27 mouse cellular contexts compared by ENCODE assay signal in the genomic region with DNA sequence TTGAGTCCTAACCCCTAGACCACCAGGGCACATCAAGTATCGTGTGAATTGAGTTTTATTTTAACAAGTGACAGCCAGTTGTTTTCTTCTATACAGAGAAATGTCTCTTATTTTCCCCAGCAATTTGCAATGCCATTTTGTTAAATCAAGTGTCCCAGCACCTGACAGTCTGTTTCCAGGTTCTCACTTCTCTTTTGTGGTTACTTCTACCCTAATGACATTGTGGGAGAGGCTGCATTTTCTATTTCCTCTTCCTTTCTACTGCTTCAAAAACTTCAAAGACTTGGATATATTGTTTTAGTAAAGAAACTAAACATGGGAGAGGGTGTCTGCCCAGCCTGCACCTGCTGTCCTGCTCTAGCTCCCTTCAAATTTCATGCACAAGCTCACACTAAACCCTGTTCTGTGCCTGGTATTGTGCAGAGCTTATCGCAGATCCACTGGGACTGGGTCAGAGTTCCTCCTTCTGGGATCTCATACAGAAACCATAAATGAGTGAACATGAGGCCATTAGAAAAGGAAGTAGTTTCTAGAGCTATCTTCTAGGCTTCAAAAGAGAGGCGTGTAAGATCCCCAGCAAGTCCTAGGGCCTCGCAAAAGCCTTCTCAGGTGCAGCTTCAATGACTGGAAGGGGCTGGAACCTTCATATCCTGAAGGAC.
DNase-seq lines count a peak whose midpoint lies in the region; ATAC-seq lines count a peak whose summit lies in the region.
"Had no signal": no experiment of that assay in that cellular context is flagged by ENCODE, and none has a peak within 500 bp of the region (broad histone marks: within the 10 kb centered on the region; RNA-seq: fewer than 3 reads in every experiment).

No protein-coding gene starts in this region.

- ATAC-seq in midbrain, embryonic 11.5 days (ENCODE audit: low FRiP score): no peak
- no peak for ATAC-seq in midbrain, embryonic 15.5 days (replicated peaks)
- ATAC-seq in hematopoietic stem cell, adult 5-6 weeks (replicated peaks in 1 of 2; ENCODE audit: insufficient read depth in 1 of 2, low FRiP score in 2 of 2, low TSS enrichment in 1 of 2, low read depth in 1 of 2, poor library complexity in 2 of 2, severe bottlenecking in 2 of 2): peak; percentile 65 to 75
- no peak for ATAC-seq in megakaryocyte-erythroid progenitor cell, adult 5-6 weeks (replicated peaks; ENCODE audit: low FRiP score, low TSS enrichment, poor library complexity, severe bottlenecking)
- ATAC-seq: CD4-positive, CD25-positive, alpha-beta regulatory T cell, adult 4 months; forebrain, embryonic 16.5 days; hindbrain, embryonic 16.5 days; intestine, embryonic 15.5 days had no signal

- peak; percentile 35 for DNase-seq in midbrain, embryonic 11.5 days (ENCODE audit: low spot score, missing footprints)
- DNase-seq in MEL-GATA-1-ER (ENCODE audit: extremely low read depth, low read depth): peak; percentile 28
- DNase-seq in splenic B cell, adult 2 months (ENCODE audit: low read depth, low spot score): peak; percentile 10
- DNase-seq in kidney, postnatal 25 days: no peak
- no peak for DNase-seq in gastrocnemius, adult 18-20 months (ENCODE audit: low spot score)
- DNase-seq: adrenal gland, postnatal 10 days; adrenal gland, postnatal 36 days; cerebellum, adult 18-20 months; cerebellum, adult 9-10 months; cerebellum, postnatal 14 days; gastrocnemius, adult 2 months; gastrocnemius, postnatal 14 days; kidney, adult 11 months had no signal

- H3K27me3 ChIP-seq in midbrain, embryonic 11.5 days (ENCODE audit: control insufficient read depth, insufficient read depth, low read length): no peaks in the 10 kb centered on the region
- no peaks in the 10 kb centered on the region for H3K27me3 ChIP-seq in midbrain, embryonic 15.5 days (replicated peaks)
- H3K27me3 ChIP-seq in splenic B cell, adult 2 months (ENCODE audit: control insufficient read depth, insufficient read depth, low read length, poor library complexity, severe bottlenecking): no peaks in the 10 kb centered on the region
- H3K27me3 ChIP-seq: embryonic facial prominence, embryonic 12.5 days; embryonic facial prominence, embryonic 15.5 days; forebrain, embryonic 12.5 days; hindbrain, embryonic 13.5 days; intestine, embryonic 15.5 days had no signal

- WGBS in midbrain, embryonic 11.5 days: 85% methylated on average over 4 of the region's 4 CpGs
- 90% methylated on average over 4 of the region's 4 CpGs for WGBS in midbrain, embryonic 15.5 days

- H3K4me2 ChIP-seq in midbrain, embryonic 11.5 days: no peak overlapping the region
- H3K4me2 ChIP-seq in midbrain, embryonic 15.5 days: no peak overlapping the region
- H3K4me2 ChIP-seq: embryonic facial prominence, embryonic 12.5 days; embryonic facial prominence, embryonic 15.5 days; forebrain, embryonic 12.5 days; heart, embryonic 11.5 days; hindbrain, embryonic 13.5 days; intestine, embryonic 15.5 days had no signal

- H3K9me3 ChIP-seq in midbrain, embryonic 11.5 days (ENCODE audit: control insufficient read depth, low read length): no peaks in the 10 kb centered on the region
- no peaks in the 10 kb centered on the region for H3K9me3 ChIP-seq in midbrain, embryonic 15.5 days
- H3K9me3 ChIP-seq: embryonic facial prominence, embryonic 15.5 days; forebrain, embryonic 12.5 days; hindbrain, embryonic 10.5 days; hindbrain, embryonic 13.5 days; intestine, embryonic 15.5 days had no signal

- H3K4me3 ChIP-seq in midbrain, embryonic 11.5 days (ENCODE audit: low read depth, low read length): no peak overlapping the region
- no peak overlapping the region for H3K4me3 ChIP-seq in midbrain, embryonic 15.5 days
- H3K4me3 ChIP-seq: embryonic facial prominence, embryonic 12.5 days; embryonic facial prominence, embryonic 15.5 days; erythroblast, embryonic 14.5 days; forebrain, embryonic 12.5 days; gastrocnemius, adult 2 months; hindbrain, embryonic 10.5 days; hindbrain, embryonic 13.5 days; intestine, embryonic 15.5 days had no signal

- H3K36me3 ChIP-seq in midbrain, embryonic 11.5 days (ENCODE audit: control insufficient read depth, insufficient read depth, low read length): no peaks in the 10 kb centered on the region
- no peaks in the 10 kb centered on the region for H3K36me3 ChIP-seq in midbrain, embryonic 15.5 days (replicated peaks)
- H3K36me3 ChIP-seq in splenic B cell, adult 2 months (ENCODE audit: control insufficient read depth, insufficient read depth, low read length, poor library complexity, severe bottlenecking): no peaks in the 10 kb centered on the region
- H3K36me3 ChIP-seq: embryonic facial prominence, embryonic 12.5 days; embryonic facial prominence, embryonic 15.5 days; forebrain, embryonic 12.5 days; hindbrain, embryonic 10.5 days; hindbrain, embryonic 13.5 days; intestine, embryonic 15.5 days had no signal

- H3K27ac ChIP-seq in midbrain, embryonic 11.5 days (ENCODE audit: low read depth, low read length): no peak overlapping the region
- no peak overlapping the region for H3K27ac ChIP-seq in midbrain, embryonic 15.5 days
- H3K27ac ChIP-seq: embryonic facial prominence, embryonic 12.5 days; embryonic facial prominence, embryonic 15.5 days; forebrain, embryonic 12.5 days; gastrocnemius, adult 2 months; hindbrain, embryonic 10.5 days; hindbrain, embryonic 13.5 days; intestine, embryonic 15.5 days had no signal

- no peaks in the 10 kb centered on the region for H3K4me1 ChIP-seq in midbrain, embryonic 11.5 days (ENCODE audit: control insufficient read depth, insufficient read depth, low read length)
- no peaks in the 10 kb centered on the region for H3K4me1 ChIP-seq in midbrain, embryonic 15.5 days
- H3K4me1 ChIP-seq: embryonic facial prominence, embryonic 12.5 days; embryonic facial prominence, embryonic 15.5 days; forebrain, embryonic 12.5 days; hindbrain, embryonic 10.5 days; hindbrain, embryonic 13.5 days; intestine, embryonic 15.5 days had no signal

- H3K9ac ChIP-seq in midbrain, embryonic 11.5 days (ENCODE audit: low read length): no peak overlapping the region
- no peak overlapping the region for H3K9ac ChIP-seq in midbrain, embryonic 15.5 days
- H3K9ac ChIP-seq: embryonic facial prominence, embryonic 12.5 days; embryonic facial prominence, embryonic 15.5 days; forebrain, embryonic 12.5 days; hindbrain, embryonic 13.5 days; intestine, embryonic 15.5 days had no signal

Comparison
In these comparisons a context has a peak if more than half of its experiments do, and no peak if none do; other contexts are left out.
1. ATAC-seq: peak in hematopoietic stem cell, adult 5-6 weeks (2 of 2); none in midbrain, embryonic 11.5 days (single experiment), midbrain, embryonic 15.5 days (single experiment) and megakaryocyte-erythroid progenitor cell, adult 5-6 weeks (single experiment).
2. DNase-seq: peak in midbrain, embryonic 11.5 days (single experiment), MEL-GATA-1-ER (single experiment) and splenic B cell, adult 2 months (single experiment); none in kidney, postnatal 25 days (0 of 2) and gastrocnemius, adult 18-20 months (single experiment).